Mouse (Mus musculus): Measurements from ENCODE around the gene Ubac2.

DNA sequence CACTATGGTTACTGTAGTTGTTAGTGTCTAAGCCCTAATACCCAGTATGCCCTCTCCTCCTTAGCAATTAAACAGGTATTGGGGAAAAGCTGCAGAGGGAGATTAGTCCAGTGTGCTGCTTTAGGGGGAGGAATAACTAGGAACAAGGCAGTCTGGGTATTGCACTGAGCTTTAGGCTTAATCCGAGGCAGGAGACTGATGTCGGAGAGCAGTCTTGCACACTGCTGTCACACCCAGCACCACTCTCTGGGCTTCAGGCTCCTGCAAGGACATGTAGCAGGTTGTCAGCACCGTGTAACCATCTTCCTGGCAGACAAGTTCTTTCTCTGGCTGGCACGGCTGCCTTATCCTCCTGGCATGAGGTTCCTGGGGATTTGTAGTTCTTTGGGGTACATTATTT is 53.8 kb downstream of the Ubac2 start:
- no peak for TF ChIP-seq CHD2 (IDR thresholded peaks at IDR 0.05; ENCODE audit: low read depth, low read length)
- TF ChIP-seq HCFC1 (IDR thresholded peaks at IDR 0.05; ENCODE audit: borderline replicate concordance, insufficient read depth, low read length), result no peak

All from ES-E14 (cell line).